Mouse (Mus musculus): ENCODE results near the gene Hmox2.
"Not testable (repeated sequence)": the region's sequence is repeated elsewhere in the genome, so short reads cannot be mapped to it uniquely, and the experiment has no call there.

Hmox2 gene

DNA sequence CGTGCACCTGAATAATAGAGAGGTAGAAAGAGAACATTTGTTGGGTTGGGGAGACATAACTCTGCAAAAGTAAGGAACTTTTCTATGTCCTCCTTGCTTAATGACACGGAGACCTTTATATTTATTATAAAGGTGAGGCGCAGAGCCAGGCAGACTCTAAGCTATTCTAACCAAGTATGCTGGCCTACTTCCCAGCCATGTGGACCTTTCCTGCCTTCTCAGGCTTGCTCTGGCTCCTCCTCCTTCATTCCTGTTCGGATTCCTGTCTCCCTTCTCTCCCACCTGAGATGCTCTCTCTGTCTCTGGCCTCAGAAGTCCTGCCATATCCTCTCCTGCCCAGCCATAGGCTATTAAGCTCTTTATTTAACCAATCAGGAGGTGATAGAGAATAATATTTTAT is 895 bp upstream of the Hmox2 start:
- DNase-seq (ENCODE audit: low spot score in 2 of 2) = no peak

DNA sequence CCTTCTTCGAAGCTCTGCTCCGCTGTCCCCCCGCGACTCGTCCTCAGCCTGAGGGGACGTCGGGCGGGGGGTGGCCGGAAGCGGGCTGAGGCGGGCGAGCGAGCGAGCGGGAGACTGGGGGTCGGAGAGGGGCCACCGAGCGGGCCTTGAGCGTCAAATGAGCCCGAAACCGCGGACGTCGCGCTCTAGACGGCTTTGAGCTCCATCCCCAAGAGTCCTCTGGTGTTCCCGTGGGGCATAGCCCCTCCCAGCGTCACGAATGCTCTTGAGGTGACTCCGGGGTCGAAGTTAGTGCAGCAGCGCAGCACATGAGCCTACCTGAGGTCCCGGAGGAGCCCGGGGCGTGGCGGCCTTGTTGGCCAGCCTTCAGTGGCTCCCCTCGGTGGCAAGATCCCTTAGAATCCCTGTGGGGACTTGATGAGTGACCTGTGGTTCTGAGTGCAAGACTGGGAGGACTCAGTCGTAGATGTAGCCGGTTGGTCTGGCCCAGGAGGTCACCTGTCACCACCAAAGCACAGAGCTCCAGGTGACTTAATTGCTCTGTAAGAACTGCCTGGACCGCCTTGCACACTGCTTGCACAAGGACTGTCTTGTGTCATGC is 467 bp downstream of the Hmox2 start:
- DNase-seq (ENCODE audit: low spot score in 2 of 2) = peak in 1 of 2 experiments; percentile 23

DNA sequence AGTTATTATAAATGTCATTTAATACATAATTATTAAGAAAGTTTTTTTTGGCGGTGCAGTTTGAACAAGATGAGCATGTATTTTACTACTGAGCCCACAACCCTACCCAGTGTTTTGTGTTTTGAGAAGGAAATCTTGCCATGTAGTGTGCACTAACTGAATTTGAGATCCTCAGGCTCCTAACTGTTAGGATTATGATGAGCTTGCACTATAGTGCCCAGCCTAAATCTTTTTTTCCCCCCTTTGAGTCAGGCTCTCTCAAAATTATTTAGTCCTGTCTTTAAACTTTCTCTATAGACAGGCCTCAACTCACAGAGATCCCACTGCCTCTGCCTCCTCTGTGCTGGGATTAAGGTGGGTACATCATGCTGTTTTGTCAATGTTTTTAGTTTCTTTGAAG is 1.4 kb downstream of the Hmox2 start:
- DNase-seq (ENCODE audit: low spot score in 2 of 2) = no peak

DNA sequence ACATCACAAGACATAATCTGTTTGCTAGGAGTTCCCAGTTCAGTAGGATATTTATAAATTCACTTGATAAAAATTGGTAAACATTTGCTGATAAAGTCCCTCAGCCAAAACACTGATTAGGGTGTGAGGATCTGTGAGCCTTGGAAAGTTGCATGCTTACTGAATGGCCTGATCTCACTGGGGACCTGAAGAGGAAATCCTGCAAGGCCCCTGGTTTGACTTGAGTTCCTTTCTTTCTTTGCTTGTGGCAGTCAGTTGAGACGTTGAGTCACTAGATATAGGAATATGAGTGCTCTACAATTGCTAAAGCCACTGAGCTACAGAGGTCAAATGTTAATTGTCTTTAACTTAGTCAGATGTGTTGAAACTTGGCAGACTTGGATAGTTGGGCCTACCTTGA is 1.8 kb downstream of the Hmox2 start:
- DNase-seq (ENCODE audit: low spot score in 2 of 2) = no peak

DNA sequence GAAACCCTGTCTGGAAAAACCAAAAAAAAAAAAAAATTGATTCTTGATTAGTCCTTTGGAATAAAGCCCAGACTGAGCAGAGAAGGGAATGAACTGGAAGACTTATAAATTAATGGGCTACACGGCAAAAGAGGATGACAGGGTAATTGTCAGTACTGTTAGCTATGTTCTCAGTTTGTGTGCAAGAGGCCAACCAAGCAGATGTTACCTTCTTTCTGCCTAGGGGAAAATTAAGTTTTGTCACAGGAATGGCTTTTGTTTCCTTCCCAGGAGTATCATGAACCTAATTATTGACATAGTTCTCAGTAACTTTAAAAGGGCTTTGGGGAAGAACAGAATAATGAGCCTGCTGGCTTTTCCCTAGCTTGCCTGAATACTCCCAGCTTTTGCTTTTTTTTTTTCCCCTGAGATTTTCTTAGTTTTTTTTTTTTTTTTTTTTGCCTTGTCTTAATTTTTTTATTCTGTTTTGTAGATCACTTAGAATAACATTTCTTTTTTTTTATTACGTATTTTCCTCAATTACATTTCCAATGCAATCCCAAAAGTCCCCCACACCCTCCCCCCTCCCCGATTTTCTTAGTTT is 4.7 kb downstream of the Hmox2 start:
- DNase-seq (ENCODE audit: low spot score in 2 of 2) = no peak

DNA sequence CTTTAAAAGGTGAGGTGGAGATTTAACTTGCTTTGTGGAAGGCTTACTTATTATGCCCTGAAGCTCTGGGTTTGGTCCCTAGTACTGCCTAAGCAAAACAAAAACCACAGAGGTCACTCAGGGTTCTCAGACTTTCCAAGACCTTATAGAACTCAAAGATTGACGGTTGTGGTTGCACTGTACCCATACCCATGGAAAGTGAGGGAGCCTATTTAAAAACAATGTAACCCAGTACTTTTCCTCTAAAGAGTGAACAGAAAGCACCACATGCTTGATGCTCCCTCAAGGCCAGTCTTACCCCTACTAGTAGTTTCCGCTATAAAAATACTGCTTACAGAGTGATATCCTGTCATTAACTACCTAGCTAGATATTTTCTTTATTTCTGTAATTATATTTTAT is 10.1 kb downstream of the Hmox2 start:
- no peak for DNase-seq (ENCODE audit: low spot score in 2 of 2)

DNA sequence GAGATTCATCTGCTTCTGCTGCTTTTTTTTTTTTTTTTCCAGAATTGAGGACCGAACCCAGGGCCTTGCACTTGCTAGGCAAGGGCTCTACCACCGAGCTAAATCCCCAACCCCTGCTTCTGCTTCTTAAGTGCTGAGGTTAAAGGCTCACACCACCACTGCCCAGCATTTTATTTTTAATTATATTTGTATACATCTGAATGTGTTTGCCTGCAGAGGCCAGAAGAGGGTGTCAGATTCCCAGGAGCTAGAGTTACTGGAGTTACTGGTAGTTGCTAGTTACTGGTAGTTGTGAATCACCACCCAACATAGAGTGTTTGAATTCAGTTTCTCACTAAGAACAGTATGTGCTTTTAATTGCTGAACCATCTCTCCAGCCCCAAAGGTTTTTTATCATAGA is 13.8 kb downstream of the Hmox2 start:
- no peak for DNase-seq (ENCODE audit: low spot score in 2 of 2)

DNA sequence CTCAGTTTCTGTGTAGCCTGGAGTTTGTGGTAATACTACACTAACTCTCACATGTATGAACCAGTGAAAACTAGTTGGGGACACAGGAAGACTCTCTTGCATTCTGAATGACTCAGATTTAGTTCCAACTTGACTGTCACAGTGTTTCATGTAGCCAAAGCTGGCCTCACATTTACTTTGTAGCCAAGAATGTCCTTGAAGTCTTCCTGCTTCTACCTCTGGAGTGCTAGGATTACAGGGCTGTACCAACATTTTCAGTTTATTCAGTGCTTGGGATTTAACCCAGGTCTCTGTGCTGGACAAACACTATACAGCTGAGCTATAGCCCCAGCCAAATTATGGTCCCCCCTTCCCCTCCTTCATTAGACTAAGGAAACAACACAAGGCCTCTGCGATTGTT is 16.0 kb downstream of the Hmox2 start:
- no peak for DNase-seq (ENCODE audit: low spot score in 2 of 2)

DNA sequence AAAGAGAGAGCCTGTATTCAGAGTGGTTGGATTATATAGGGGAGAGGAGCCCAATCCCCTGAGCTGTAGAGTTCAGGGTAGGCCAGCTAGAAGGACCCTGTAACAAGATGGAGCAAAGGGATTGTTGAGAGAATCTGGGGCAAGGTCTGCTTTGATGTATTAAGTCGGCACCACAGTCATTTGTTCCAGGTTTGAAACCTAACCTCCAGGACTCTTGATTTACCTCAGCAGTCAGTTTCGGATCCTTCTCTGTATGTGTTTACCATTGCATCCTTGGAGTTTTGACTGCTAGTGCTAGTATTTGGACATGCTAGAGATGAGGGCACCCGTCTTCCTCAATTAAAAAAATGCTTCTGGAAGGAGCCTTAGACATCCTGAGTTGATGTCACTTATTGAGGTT is 26.0 kb downstream of the Hmox2 start:
- DNase-seq (ENCODE audit: low spot score in 2 of 2) = no peak

DNA sequence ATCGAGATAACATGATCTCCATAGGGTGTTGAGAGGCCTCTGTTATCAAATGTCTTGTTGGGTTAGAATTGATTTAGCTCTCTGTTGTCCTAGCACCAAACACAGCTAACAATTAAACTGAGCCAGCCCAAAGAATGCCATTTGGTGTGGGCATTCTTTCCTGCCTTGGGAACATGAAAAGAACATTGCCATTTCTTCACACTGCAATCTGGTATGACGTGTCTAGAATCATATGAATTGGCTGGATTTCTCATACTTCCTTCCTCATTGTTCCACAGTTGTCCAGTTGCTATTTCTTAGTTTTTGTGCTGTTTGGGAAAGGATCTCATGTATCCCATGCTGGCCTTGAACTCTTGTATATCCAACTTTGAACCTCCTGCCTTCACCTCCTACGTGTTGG is 27.9 kb downstream of the Hmox2 start:
- no peak for DNase-seq (ENCODE audit: low spot score in 2 of 2)

DNA sequence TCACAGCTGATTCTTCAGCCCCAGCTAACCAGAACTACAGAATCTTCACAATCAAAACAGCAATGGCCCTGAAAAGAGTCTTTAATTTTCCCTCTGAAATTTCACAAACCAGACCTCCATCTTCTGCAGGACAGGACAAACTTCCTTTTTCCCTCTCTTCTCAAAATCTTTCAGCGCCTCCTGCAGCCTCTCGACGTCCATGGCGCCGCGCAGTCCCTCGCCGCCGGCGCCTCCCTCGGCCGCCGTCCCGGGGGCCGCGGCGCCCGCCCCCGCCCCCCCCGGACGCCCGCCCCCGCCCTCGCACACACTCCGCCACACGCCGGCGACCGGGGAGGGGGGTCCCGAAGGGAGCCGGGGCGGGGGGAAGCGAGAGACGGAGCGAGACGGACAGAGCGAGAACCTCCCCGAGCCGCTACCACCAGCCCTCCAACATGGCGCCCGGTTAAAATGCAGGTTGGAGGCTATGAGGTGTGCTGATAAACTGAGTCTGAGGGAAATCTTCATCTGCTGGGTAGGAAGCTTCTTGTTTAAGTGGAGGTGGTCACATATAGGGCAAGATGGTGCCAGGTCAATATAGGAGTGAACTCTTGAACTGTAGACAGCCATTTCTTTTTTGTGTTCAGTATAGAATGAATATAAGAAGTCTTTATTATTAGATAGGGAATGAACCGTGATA is 30.6 kb downstream of the Hmox2 start:
- DNase-seq (ENCODE audit: low spot score in 2 of 2) = not testable (repeated sequence)

DNA sequence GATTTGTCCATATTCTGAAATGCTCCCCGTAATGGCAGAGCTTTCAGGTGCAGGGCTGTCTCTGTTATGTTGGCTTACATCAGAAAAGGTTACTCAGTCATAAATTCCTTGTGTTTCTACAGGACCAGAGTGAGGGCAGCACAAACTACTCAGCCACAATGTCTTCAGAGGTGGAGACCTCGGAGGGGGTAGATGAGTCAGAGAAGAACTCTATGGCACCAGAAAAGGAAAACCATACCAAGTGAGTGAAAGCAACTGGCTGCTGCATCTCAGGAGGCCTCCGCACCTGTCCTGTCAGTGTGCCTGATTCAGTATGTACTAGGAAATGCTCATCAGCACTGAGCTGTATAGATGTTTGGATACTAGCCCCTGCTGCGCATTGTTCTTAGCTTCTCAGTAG is 36.3 kb downstream of the Hmox2 start:
- no peak for DNase-seq (ENCODE audit: low spot score in 2 of 2)

DNA sequence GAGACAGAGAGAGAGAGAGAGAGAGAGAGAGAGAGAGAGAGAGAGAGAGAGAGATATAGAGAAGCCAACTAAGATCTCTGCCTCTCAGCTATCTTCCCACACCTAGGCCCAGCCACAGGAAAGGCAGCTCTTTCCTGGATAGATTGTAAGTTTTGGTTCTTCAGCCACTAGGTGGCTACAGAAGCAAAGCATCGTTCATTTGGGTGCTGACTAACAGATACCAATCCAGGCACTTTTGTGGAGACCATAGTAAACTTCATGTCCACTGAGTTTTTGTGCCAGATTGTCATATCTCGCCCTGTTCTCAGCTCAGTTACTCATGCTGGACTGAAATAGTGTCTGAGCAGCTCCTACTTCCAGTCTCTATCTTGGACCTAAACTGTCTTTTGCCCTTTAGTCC is 37.1 kb downstream of the Hmox2 start:
- DNase-seq (ENCODE audit: low spot score in 2 of 2) = peak in 1 of 2 experiments; percentile 52

DNA sequence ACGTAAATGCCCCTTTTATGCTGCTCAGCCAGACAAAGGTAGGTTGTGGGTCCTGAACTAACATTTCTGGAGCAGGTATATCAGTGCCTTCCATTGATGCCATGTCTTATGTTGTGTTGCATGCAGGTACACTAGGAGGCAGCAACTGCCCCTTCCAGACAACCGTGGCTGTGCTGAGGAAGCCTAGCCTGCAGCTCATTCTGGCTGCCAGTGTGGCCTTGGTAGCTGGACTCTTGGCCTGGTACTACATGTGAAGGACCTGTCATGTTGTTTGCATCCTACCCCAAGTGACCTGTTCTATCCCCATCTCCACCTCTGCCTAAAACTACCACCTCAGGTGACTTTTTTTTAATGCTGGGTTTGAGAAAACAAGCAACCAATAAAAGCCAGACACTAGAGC is 39.7 kb downstream of the Hmox2 start:
- no peak for DNase-seq (ENCODE audit: low spot score in 2 of 2)

DNA sequence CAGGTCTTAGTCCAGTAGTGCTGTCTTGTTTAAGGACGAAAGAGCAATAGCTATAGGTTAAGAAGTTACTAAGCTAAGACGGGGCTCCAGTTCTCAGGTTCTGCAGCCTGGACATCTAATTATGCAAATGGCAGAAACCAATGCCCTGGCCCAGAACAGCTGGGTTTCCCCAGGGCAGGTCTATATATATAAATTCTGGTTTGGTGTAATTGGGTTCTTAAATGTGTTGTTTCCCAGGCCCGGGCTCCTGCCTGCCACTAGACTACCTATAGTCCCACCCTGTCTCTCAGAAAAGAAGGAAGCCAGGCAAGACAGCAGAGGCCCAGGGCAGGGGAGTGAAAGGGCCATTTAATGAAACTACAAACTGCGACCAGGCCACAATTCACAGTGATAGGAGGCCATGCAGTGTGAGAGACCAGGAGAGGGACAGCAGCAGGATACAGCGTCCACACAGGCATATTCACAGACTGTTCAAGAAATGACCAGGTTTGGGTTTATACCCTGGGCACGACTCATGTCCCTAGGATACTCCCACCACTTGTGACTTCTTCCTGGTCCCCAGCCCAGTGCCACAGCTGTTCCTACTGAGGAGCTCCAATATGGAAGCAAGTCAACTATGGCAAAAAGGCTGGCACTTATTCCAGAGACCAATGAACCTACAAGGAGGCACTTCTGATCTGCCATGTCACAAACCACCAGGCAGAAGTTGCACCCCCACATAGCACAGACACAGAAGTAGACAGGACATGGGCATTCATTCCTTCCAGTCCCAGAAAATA is 41.0 kb downstream of the Hmox2 start:
- no peak for DNase-seq (ENCODE audit: low spot score in 2 of 2)

DNA sequence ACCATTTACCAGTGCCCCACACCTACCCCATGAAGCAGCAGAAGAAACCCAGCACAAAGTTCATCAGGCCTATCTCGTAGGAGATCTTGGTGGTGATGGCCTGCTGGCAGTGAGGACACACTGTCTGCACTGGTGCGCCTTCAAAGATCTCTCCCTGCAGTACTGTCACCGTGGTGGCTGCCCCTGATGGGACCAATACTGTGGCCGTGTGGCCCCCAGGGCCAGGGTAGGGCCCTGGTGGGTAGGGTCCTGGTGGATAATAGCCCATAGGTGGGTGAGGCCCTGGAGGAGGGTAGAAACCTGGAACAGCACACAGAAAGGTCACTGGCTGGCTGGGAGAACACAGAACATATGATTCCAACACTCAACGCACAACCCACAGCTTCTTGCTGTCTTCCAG is 42.6 kb downstream of the Hmox2 start:
- DNase-seq (ENCODE audit: low spot score in 2 of 2) = no peak

DNA sequence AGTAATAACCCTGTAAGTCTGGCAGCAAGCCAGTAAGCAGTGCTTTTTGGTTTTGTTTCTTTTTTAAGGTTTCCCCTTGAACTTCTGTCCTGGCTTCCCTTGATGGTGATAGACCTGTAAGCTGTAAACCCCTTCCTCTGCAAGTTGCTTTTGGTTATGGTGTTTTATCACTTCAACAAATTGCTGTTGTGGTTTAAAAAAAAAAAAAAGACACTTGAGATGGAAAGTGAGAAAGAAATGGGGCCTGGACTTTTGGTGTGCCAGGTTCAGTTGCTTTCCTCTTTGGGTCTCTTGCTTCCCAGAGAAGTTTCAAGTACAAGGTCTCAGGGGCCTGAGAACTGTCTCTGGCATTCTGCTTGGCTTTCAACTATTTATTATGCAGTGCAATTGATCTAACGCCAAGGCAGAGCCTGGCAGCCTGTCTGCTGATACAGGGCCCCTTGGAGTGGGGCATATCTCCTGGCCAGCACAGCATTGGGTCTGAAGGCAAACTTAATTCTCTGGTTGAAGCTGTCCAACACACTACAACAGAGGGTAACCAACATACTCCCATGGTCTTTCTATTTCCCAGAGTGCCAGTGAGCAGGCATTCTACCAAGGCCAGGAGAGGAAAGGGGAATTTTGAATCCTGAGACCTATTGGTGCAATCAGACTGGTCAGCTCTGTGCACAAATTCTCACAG is 47.3 kb downstream of the Hmox2 start:
- DNase-seq (ENCODE audit: low spot score in 2 of 2) = no peak

DNA sequence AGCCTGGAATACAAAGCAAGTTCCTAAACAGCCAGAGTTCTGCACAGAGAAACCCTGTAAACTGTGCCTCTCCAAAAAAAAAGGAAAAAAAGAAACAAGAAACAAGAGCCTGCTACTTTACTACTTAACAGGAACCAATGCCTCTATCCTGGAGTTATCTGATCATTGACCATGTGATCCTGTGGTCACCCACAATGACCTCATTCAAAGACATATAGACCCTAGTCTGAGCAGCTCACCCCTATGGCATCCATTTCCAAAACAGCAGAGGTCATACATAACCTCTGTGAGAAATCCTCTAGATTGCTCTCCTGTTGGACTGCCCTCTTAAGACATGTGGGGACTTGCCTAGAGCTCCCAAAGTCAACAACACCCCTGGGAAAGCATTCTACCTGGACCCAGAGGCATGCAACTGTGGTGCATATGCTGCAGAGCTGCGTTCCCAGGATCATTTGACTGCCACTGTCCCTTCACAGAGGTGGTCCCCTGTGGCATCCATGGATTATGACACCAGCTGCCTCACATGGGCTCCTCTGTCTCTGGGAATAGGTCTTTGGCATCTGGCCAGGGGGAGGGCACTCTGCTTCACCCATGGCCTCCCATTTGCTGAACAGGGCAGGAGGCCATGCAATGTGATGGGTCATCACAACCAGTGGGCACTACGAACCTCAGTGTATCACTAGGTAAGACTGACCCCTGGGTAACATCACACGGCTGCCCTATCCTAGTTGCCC is 51.2 kb downstream of the Hmox2 start:
- no peak for DNase-seq (ENCODE audit: low spot score in 2 of 2)

DNA sequence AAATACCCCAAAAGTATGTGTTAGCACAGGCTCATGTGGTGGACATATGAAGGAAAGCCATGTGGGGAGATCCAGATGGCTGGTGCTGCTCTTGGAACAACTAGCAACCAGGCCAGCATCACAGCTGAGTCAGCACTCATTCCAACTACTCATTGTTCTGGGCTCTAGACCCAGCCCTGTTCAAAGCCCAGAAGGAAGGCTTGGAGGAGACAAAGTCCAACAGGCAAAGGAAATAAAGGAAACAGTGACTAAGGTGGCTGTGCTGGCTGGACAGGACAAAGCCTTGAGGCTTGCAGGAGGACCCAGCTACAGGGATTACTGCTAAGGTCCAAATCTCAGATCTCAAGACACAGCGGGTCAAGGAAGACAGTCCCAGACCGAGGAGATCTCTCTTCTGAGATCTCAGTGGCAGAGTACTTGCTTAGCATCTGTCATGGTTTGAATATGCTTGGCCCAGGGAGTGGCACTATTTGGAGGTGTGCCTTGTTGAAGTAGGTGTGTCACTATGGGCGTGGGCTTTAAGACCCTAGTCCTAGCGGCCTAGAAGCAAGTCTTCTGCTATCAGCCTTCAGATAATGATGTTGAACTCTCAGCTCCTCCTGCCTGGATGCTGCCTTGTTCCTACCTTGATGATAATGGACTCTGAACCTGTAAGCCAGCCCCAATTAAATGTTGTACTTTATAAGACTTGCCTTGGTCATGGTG is 51.9 kb downstream of the Hmox2 start:
- no peak for DNase-seq (ENCODE audit: low spot score in 2 of 2)

DNA sequence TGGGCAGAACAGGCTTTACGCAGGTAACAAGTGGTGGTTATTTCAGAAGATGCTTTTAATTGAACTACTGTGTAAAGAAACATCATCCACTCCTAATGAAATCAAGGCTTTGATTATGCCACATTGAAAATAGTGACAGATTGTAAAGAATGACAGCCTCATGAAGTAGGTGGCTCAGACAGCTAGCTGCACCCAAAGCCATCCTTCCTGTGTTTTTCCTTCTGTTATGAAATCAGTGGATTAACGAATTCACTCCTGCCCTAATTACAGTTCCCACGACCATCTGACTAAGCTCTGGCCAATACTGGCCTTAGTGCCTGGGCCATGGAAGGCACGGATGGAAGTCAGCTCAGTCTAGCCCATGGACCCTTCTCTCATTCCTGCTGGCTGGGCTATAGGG is 52.8 kb downstream of the Hmox2 start:
- DNase-seq (ENCODE audit: low spot score in 2 of 2) = no peak
